Mouse (Mus musculus) lung, postnatal 4 days (tissue): ENCODE data around the gene Auts2.

Experiments used
- DNase-seq, 2 experiments: peaks; one replicate each; pipeline ENCODE4 v3.0.0; 2021

Gene Auts2

GRCm38 (mm10) chr5:131875976-131876375 is 667.2 kb downstream of the Auts2 start:
- no peak for DNase-seq

- DNase-seq: no peak
These were observed 670.0 kb downstream of the Auts2 start for GRCm38 (mm10) chr5:131873116-131873515.

GRCm38 (mm10) chr5:131869711-131870499 is 673.2 kb downstream of the Auts2 start:
- no peak for DNase-seq

- DNase-seq: no peak
These were observed 677.9 kb downstream of the Auts2 start for GRCm38 (mm10) chr5:131865200-131865599.

GRCm38 (mm10) chr5:131857976-131858375 is 685.2 kb downstream of the Auts2 start:
- DNase-seq: no peak

- DNase-seq: peak; percentile 55 to 77
These were observed 687.8 kb downstream of the Auts2 start for GRCm38 (mm10) chr5:131855358-131855757.

- no peak for DNase-seq
These were observed 691.3 kb downstream of the Auts2 start for GRCm38 (mm10) chr5:131851597-131852453.

- no peak for DNase-seq
These were observed 692.4 kb downstream of the Auts2 start for GRCm38 (mm10) chr5:131850632-131851335.

- DNase-seq: no peak
These were observed 693.5 kb downstream of the Auts2 start for GRCm38 (mm10) chr5:131849644-131850043.

- DNase-seq: no peak
These were observed 698.7 kb downstream of the Auts2 start for GRCm38 (mm10) chr5:131844519-131844800.

GRCm38 (mm10) chr5:131843766-131844518 is 699.2 kb downstream of the Auts2 start:
- DNase-seq: no peak

GRCm38 (mm10) chr5:131839657-131840315 is 703.4 kb downstream of the Auts2 start:
- peak in 1 of 2 experiments; percentile 19 for DNase-seq

GRCm38 (mm10) chr5:131839023-131839422 is 704.1 kb downstream of the Auts2 start:
- no peak for DNase-seq

GRCm38 (mm10) chr5:131838064-131838463 is 705.1 kb downstream of the Auts2 start:
- DNase-seq: no peak

GRCm38 (mm10) chr5:131836014-131836735 is 707.0 kb downstream of the Auts2 start:
- DNase-seq: no peak

- DNase-seq: no peak
These were observed 710.0 kb downstream of the Auts2 start for GRCm38 (mm10) chr5:131832891-131833876.

GRCm38 (mm10) chr5:131830111-131830510 is 713.0 kb downstream of the Auts2 start:
- DNase-seq: no peak

- DNase-seq: peak in 1 of 2 experiments; percentile 34
These were observed 713.9 kb downstream of the Auts2 start for GRCm38 (mm10) chr5:131829248-131829647.

GRCm38 (mm10) chr5:131828607-131829006 is 714.5 kb downstream of the Auts2 start:
- DNase-seq: no peak
